Mouse (Mus musculus) testis, adult 2 months (tissue): ENCODE results near the gene Fli1.

Source experiments
- CTCF ChIP-seq: fragments of 200-500 bp; IDR thresholded peaks from 2 replicates; pipeline ENCODE4 v1.5.1; 2012; ENCODE audit warnings: low read depth, mild to moderate bottlenecking, inconsistent platforms, low read length, moderate library complexity; ENCODE audit not compliant: control insufficient read depth, insufficient read depth, insufficient replicate concordance
- POLR2A ChIP-seq: fragments of 200-500 bp; IDR thresholded peaks from 2 replicates; pipeline ENCODE4 v1.6.1; 2012; ENCODE audit warnings: low read depth, mild to moderate bottlenecking, inconsistent platforms, low read length, moderate library complexity; ENCODE audit not compliant: control insufficient read depth

DNA sequence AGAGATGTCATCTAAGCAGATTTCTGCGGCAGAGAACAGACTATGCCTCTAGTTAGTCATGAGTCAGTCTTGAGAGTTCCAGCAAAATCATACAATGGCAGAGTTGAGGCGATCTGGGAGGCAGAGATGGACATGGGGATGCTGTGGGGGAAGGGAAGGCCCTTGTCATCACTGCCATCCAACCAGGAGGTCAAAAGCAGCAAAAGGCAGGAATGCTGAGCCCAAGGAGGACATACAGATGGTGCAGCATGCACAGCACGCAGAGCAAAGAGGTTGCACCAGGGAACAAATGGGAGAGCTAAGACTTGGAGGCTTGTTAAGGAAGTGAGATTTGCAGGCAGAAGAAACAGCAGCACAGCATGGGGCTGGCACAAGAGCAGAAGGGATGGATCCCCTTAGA lies 63.9 kb downstream of the Fli1 start:
- TF ChIP-seq CTCF (no peak), POLR2A (no peak)
